Comparison of ENCODE assay signal across 20 mouse cellular contexts in genomic region chr5:66105366-66105765, GRCm38 (mm10).
DNase-seq lines count a peak whose midpoint lies in the region; ATAC-seq and TF ChIP-seq lines count a peak whose summit lies in the region.
"Had no signal": no experiment of that assay in that cellular context is flagged by ENCODE, and none has a peak within 500 bp of the region (broad histone marks: within the 10 kb centered on the region; RNA-seq: fewer than 3 reads in every experiment).

No protein-coding gene starts in this region.

- H3K27me3 ChIP-seq in lung, postnatal 0 days (replicated peaks; ENCODE audit: insufficient read depth, low read length) = no peaks in the 10 kb centered on the region
- H3K27me3 ChIP-seq: hindbrain, embryonic 12.5 days; midbrain, embryonic 15.5 days; neural tube, embryonic 15.5 days; Patski; stomach, embryonic 15.5 days had no signal

- no peak overlapping the region for H3K9ac ChIP-seq in lung, postnatal 0 days (replicated peaks; ENCODE audit: low read depth)
- H3K9ac ChIP-seq: hindbrain, embryonic 12.5 days; liver, embryonic 14.5 days; midbrain, embryonic 15.5 days; neural tube, embryonic 15.5 days; stomach, embryonic 15.5 days had no signal

- WGBS in lung, postnatal 0 days = 69% methylated on average over 3 of the region's 3 CpGs

- peak overlapping the region; percentile 77; the same call in 1 of the 2 replicates for H3K27ac ChIP-seq in lung, postnatal 0 days (ENCODE audit: low read length)
- H3K27ac ChIP-seq: embryonic facial prominence, embryonic 10.5 days; hindbrain, embryonic 12.5 days; liver, embryonic 14.5 days; midbrain, embryonic 15.5 days; neural tube, embryonic 15.5 days had no signal

- H3K36me3 ChIP-seq in lung, postnatal 0 days (ENCODE audit: insufficient read depth, low read length) = no peaks in the 10 kb centered on the region
- H3K36me3 ChIP-seq: embryonic facial prominence, embryonic 10.5 days; hindbrain, embryonic 12.5 days; midbrain, embryonic 15.5 days; neural tube, embryonic 15.5 days; stomach, embryonic 15.5 days had no signal

- no peak for DNase-seq in lung, postnatal 0 days (ENCODE audit: low spot score)
- no peak for DNase-seq in lung, postnatal 10 days
- DNase-seq in MEL-GATA-1-ER (ENCODE audit: extremely low read depth, low read depth) = peak; percentile 35
- no peak for DNase-seq in gastrocnemius, postnatal 4 days (ENCODE audit: low spot score in 2 of 2)
- no peak for DNase-seq in kidney, postnatal 4 days
- DNase-seq in left cerebral cortex, postnatal 25 days (ENCODE audit: low spot score in 2 of 2) = no peak
- DNase-seq: cerebellum, adult 2 months; gastrocnemius, postnatal 10 days; kidney, adult 9 months; right cerebral cortex, postnatal 25 days; thymus, adult 18-20 months had no signal

- no peak for TF ChIP-seq CTCF in lung, postnatal 0 days (IDR thresholded peaks at IDR 0.05)

- H3K9me3 ChIP-seq in lung, postnatal 0 days (ENCODE audit: low read length) = no peaks in the 10 kb centered on the region
- H3K9me3 ChIP-seq: embryonic facial prominence, embryonic 10.5 days; hindbrain, embryonic 12.5 days; midbrain, embryonic 15.5 days; neural tube, embryonic 15.5 days; stomach, embryonic 15.5 days had no signal

- no peak for ATAC-seq in lung, postnatal 0 days
- peak; percentile 84 to 90 for ATAC-seq in hematopoietic stem cell, adult 5-6 weeks (replicated peaks in 1 of 2; ENCODE audit: insufficient read depth in 1 of 2, low FRiP score in 2 of 2, low TSS enrichment in 1 of 2, low read depth in 1 of 2, poor library complexity in 2 of 2, severe bottlenecking in 2 of 2)
- peak; percentile 81 for ATAC-seq in megakaryocyte-erythroid progenitor cell, adult 5-6 weeks (replicated peaks; ENCODE audit: low FRiP score, low TSS enrichment, poor library complexity, severe bottlenecking)
- ATAC-seq: midbrain, embryonic 15.5 days; Patski had no signal

- no peak for TF ChIP-seq EP300 in lung, postnatal 0 days (IDR thresholded peaks at IDR 0.05)

- intact Hi-C loops in left cerebral cortex, postnatal 25 days (cut with DNase I) = loop anchor here (5.0 kb wide), 1 partner anchor 103 kb away; the partner anchor contains the start of gene 9130230L23Rik

- no peak overlapping the region for H3K4me3 ChIP-seq in lung, postnatal 0 days (ENCODE audit: low read depth, low read length)
- H3K4me3 ChIP-seq: embryonic facial prominence, embryonic 10.5 days; hindbrain, embryonic 12.5 days; midbrain, embryonic 15.5 days; neural tube, embryonic 15.5 days; stomach, embryonic 15.5 days had no signal

- no peak overlapping the region for H3K4me2 ChIP-seq in lung, postnatal 0 days (replicated peaks; ENCODE audit: low read depth, low read length)
- H3K4me2 ChIP-seq: hindbrain, embryonic 12.5 days; midbrain, embryonic 15.5 days; neural tube, embryonic 15.5 days; stomach, embryonic 15.5 days had no signal

- H3K4me1 ChIP-seq in lung, postnatal 0 days (ENCODE audit: insufficient read depth, low read depth, low read length) = no peaks in the 10 kb centered on the region
- H3K4me1 ChIP-seq: embryonic facial prominence, embryonic 10.5 days; hindbrain, embryonic 12.5 days; midbrain, embryonic 15.5 days; neural tube, embryonic 15.5 days had no signal
